Mouse (Mus musculus) T-cell, adult 2 months (primary cell): ENCODE results near the gene Atp2c1.
A peak's percentile ranks its signal among the peaks of the same experiment; 100 is the strongest.

Experiments used
- DNase-seq: peaks from one replicate; pipeline ENCODE4 v3.0.0; 2022; ENCODE audit warnings: low spot score

The Atp2c1 gene

GRCm38 (mm10) chr9:105488363-105488762 is 38.8 kb downstream of the Atp2c1 start:
- DNase-seq: no peak

- DNase-seq: no peak
Observed at GRCm38 (mm10) chr9:105484338-105485084, 42.6 kb downstream of the Atp2c1 start.

GRCm38 (mm10) chr9:105483880-105484279 is 43.2 kb downstream of the Atp2c1 start:
- no peak for DNase-seq

GRCm38 (mm10) chr9:105482715-105483510 is 44.2 kb downstream of the Atp2c1 start:
- DNase-seq: no peak

- DNase-seq: no peak
Observed at GRCm38 (mm10) chr9:105482070-105482469, 45.0 kb downstream of the Atp2c1 start.

- no peak for DNase-seq
Observed at GRCm38 (mm10) chr9:105476134-105476533, 51.0 kb downstream of the Atp2c1 start.

GRCm38 (mm10) chr9:105474910-105475309 is 52.2 kb downstream of the Atp2c1 start:
- DNase-seq: no peak

GRCm38 (mm10) chr9:105467787-105468186 is 59.3 kb downstream of the Atp2c1 start:
- no peak for DNase-seq

- DNase-seq: no peak
Observed at GRCm38 (mm10) chr9:105461496-105461895, 65.6 kb downstream of the Atp2c1 start.

GRCm38 (mm10) chr9:105459032-105459431 is 68.1 kb downstream of the Atp2c1 start:
- DNase-seq: no peak

GRCm38 (mm10) chr9:105408549-105408948 is 118.6 kb downstream of the Atp2c1 start:
- DNase-seq: no peak

- DNase-seq: peak; percentile 93
Observed at GRCm38 (mm10) chr9:105395218-105395627, 131.9 kb downstream of the Atp2c1 start, which contains the start of the genes Aste1 and Nek11. Gene Aste1, plus strand, starts transcription at chr9:105395392. Gene Nek11, minus strand, starts transcription at chr9:105395524.

GRCm38 (mm10) chr9:105394720-105395119 is 132.4 kb downstream of the Atp2c1 start:
- DNase-seq: no peak

GRCm38 (mm10) chr9:105390616-105391015 is 136.5 kb downstream of the Atp2c1 start:
- DNase-seq: no peak

GRCm38 (mm10) chr9:105389289-105389688 is 137.8 kb downstream of the Atp2c1 start:
- peak; percentile 44 for DNase-seq

- no peak for DNase-seq
Observed at GRCm38 (mm10) chr9:105387403-105387802, 139.7 kb downstream of the Atp2c1 start.

GRCm38 (mm10) chr9:105379533-105380145 is 147.5 kb downstream of the Atp2c1 start:
- DNase-seq: no peak

GRCm38 (mm10) chr9:105377622-105378021 is 149.5 kb downstream of the Atp2c1 start:
- no peak for DNase-seq

- DNase-seq: no peak
Observed at GRCm38 (mm10) chr9:105376954-105377530, 150.1 kb downstream of the Atp2c1 start.

GRCm38 (mm10) chr9:105376411-105376810 is 150.7 kb downstream of the Atp2c1 start:
- no peak for DNase-seq

- DNase-seq: no peak
Observed at GRCm38 (mm10) chr9:105374361-105374760, 152.8 kb downstream of the Atp2c1 start.

GRCm38 (mm10) chr9:105368605-105369004 is 158.5 kb downstream of the Atp2c1 start:
- no peak for DNase-seq
